Mouse (Mus musculus) small intestine, adult 2 months (tissue): ENCODE measurements around the gene Atp5mpl. TPM values are rescaled to one million over a fixed set of nuclear protein-coding genes. Genes with fewer than 3 reads are reported as not detected.

Experiments used
- H3K27ac ChIP-seq: fragments of 200-500 bp; 2 replicates; pipeline ENCODE4 v1.5.1; 2012; ENCODE audit warnings: low read depth, low read length, control low read depth, inconsistent platforms; ENCODE audit not compliant: insufficient read depth
- H3K27me3 ChIP-seq: fragments of 200-500 bp; 2 replicates; pipeline ENCODE4 v1.6.1; 2012; ENCODE audit warnings: mild to moderate bottlenecking, moderate library complexity, low read length, inconsistent platforms; ENCODE audit not compliant: control insufficient read depth, insufficient read depth
- H3K36me3 ChIP-seq: fragments of 200-500 bp; 2 replicates; pipeline ENCODE4 v1.6.1; 2012; ENCODE audit warnings: mild to moderate bottlenecking, low read length, control low read depth, inconsistent platforms; ENCODE audit not compliant: control insufficient read depth, insufficient read depth
- H3K4me1 ChIP-seq: fragments of 200-500 bp; 2 replicates; pipeline ENCODE4 v1.6.1; 2012; ENCODE audit warnings: low read length, inconsistent platforms, mixed read lengths; ENCODE audit not compliant: control insufficient read depth, insufficient read depth, insufficient read length
- H3K4me3 ChIP-seq: fragments of 200-500 bp; 2 replicates; pipeline ENCODE4 v1.5.1; 2012; ENCODE audit warnings: low read depth, mild to moderate bottlenecking, control low read depth, inconsistent platforms, low read length, moderate library complexity
- CTCF ChIP-seq: fragments of 200-500 bp; IDR thresholded peaks from 2 replicates; pipeline ENCODE4 v1.5.1; 2012; ENCODE audit warnings: low read depth, mild to moderate bottlenecking, control low read depth, inconsistent platforms, low read length, moderate library complexity, mixed read lengths; ENCODE audit not compliant: insufficient replicate concordance, insufficient read length; ENCODE audit errors: extremely low read depth
- POLR2A ChIP-seq: fragments of 200-500 bp; IDR thresholded peaks from 2 replicates; pipeline ENCODE4 v1.6.1; 2012; ENCODE audit warnings: low read depth, mild to moderate bottlenecking, control low read depth, inconsistent platforms, low read length, moderate library complexity
- WGBS: fragments of 180-500 bp; shearing (Covaris S2); methylation state at CpG from one replicate; pipeline ENCODE4 v1.1.7; 2018; 5-methylcytosine and 5-hydroxymethylcytosine counted together
- polyA plus RNA-seq: library from polyadenylated mRNA; depleted of rRNA; stranded (reverse); fragments of >200 nt; gene quantifications from 2 replicates; pipeline ENCODE4 v1.2.3, GENCODE M21; 2012

Atp5mpl gene
- polyA plus RNA-seq, 1 experiment, result 17.1 TPM

DNA sequence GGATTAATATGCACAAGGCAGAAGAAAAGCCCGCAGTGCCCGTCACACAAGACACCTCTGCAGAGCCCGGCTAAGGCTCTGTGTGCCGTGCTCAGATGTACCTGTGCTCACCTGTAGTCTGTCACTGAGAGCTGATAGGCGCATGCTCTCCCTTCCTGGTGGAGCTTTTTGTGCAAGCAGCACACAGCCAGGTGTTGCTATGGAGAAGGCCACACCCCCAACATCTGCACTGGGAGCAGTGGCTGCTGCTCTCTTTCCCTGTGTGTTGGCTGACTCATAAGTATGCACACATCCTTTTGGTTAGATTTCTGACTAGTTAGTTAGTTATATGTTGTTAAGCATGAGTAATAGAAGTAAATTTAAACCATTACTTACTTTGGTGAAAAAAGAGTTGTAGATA, 25.8 kb upstream of the Atp5mpl start:
- Histone ChIP-seq H3K36me3 (no peaks in the 10 kb centered on the region), H3K27me3 (no peaks in the 10 kb centered on the region), H3K4me1 (no peaks in the 10 kb centered on the region), H3K4me3 (no peak overlapping the region), H3K27ac (no peak overlapping the region)
- no peak for TF ChIP-seq CTCF
- TF ChIP-seq POLR2A, result no peak
- WGBS, result 66% methylated on average over 5 of the region's 5 CpGs

DNA sequence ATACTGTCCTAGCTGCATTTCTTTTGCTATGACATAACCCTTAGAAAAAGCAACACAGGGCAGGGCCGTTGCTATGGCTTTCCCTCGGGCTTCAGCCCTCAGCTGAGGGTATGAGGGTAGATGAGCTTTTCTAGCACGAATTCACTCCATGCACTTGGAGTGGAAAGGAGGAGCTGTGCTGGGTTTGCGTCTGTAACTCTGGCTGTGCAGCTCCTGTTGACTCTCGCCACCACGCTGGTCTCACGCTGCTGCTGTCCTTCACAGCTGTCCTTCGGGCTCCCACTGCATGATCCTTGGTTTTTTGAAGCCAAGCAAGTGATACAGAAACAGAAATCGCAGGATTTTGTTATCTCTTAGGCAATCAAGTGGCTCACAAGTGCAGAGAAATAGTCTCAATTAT, 20.0 kb upstream of the Atp5mpl start:
- TF ChIP-seq CTCF (no peak), POLR2A (no peak)
- H3K27ac ChIP-seq, result no peak overlapping the region

DNA sequence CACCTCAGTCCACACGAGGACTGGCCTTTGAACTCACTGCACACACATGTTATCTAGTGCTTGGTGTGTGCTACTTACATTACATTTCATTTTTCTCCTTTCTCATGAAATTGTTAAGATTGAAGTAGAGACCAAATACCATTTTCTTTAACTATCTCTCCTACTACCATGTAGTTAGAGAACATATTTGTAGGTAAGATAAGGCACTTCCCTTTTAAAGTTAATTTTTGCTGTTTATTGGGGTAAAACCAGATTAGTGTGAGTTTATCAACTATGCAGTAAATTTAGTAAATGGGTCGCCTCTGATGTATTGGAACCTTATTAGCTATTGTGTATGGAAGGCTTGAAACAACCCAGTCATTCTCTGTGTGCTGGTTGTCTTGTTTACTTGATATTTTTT, 16.4 kb upstream of the Atp5mpl start:
- H3K36me3 ChIP-seq, result no peaks in the 10 kb centered on the region
- 26% methylated on average over 2 of the region's 2 CpGs for whole genome bisulfite sequencing
- no peak overlapping the region for H3K27ac ChIP-seq
- no peaks in the 10 kb centered on the region for H3K4me1 ChIP-seq
- no peaks in the 10 kb centered on the region for H3K27me3 ChIP-seq
- no peak overlapping the region for H3K4me3 ChIP-seq
- TF ChIP-seq CTCF, result no peak
- TF ChIP-seq POLR2A, result no peak

More for the DNA sequence above, 20.0 kb upstream of the Atp5mpl start:
- Histone ChIP-seq H3K4me1 (no peaks in the 10 kb centered on the region), H3K36me3 (no peaks in the 10 kb centered on the region), H3K27me3 (no peaks in the 10 kb centered on the region), H3K4me3 (no peak overlapping the region)
- WGBS, result 42% methylated on average over 9 of the region's 9 CpGs

DNA sequence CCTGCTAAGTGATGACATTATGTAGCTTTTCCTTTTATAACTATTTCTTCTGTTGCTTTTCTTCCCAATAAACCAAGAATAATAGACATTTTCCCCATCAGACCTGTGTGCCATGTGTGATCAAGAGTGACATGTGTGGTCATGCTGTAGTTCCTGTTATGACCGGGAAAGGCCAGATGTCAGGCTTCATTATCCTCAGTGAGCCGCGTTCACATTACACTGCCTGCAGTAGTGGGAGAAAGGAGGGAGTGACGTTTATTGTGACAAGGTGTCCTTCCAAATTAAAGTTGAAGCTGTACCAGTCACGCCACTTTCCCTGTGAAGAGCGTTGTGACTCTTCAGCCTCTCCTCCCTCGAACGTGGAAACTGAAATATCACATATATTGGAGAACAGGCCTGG, 15.1 kb upstream of the Atp5mpl start:
- H3K4me1 ChIP-seq, result no peaks in the 10 kb centered on the region
- H3K4me3 ChIP-seq, result no peak overlapping the region
- TF ChIP-seq POLR2A (no peak), CTCF (no peak)
- H3K27ac ChIP-seq, result no peak overlapping the region
- H3K27me3 ChIP-seq, result no peaks in the 10 kb centered on the region
- no peaks in the 10 kb centered on the region for H3K36me3 ChIP-seq
- 78% methylated on average over 8 of the region's 8 CpGs for WGBS

DNA sequence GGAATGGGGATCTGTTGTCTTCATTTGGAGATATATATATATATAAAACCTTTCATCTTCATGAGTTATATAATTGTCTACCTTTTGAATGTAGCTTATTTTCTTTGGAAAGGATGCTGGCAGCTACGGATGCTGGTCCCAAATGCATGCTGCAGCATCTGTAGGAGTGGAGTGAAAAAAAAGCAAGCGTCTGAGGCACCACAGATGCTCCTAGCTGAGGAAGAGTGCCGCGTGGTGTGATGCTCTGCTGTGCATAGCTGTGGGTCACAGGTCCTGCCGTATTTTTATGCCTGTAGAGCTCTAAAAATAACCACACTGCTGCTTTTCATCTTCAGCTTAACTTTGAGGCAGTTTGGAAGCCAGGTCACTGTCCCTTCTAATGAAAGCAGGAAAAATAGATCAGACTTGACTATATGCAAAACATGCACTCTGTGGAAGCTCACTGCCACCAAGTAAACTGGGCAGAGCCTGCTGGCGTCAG, 14.2 kb upstream of the Atp5mpl start, which contains the start of gene Rd3l:
TSS of gene Rd3l (minus strand) at position 431 of the 481 bp plus-strand sequence.
- no peak within 1 kb of the TSS for H3K27ac ChIP-seq
- H3K36me3 ChIP-seq, result no peaks in the 10 kb centered on the region
- no peak within 1 kb of the TSS for H3K4me3 ChIP-seq
- TF ChIP-seq POLR2A, result no peak
- TF ChIP-seq CTCF, result no peak
- no peaks in the 10 kb centered on the region for H3K27me3 ChIP-seq
- 68% methylated on average over 6 of the region's 6 CpGs for WGBS
- no peaks in the 10 kb centered on the region for H3K4me1 ChIP-seq

DNA sequence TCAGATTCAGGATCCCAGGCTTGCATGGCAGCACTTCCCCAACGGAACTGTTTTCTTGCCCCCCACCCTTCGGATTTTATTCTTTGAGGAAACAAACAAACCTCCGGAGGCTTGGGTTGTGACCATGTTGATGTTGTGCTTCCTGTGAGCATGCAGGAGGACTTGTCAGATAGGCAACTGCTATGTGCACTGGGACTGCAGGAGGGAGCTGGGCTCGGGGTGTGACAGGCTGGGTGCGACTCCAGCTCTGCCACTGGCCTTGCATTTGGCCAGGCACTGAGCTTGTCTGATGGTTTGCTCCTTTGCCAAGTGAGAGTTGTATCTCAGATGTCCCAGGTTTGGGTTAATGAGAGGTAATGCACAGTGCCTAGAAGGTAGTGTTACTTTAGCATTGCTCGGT, 11.5 kb upstream of the Atp5mpl start:
- Histone ChIP-seq H3K4me3 (no peak overlapping the region), H3K4me1 (no peaks in the 10 kb centered on the region), H3K27me3 (no peaks in the 10 kb centered on the region), H3K27ac (no peak overlapping the region), H3K36me3 (no peaks in the 10 kb centered on the region)
- WGBS, result 60% methylated on average over 6 of the region's 6 CpGs
- TF ChIP-seq POLR2A, result no peak
- TF ChIP-seq CTCF, result no peak

DNA sequence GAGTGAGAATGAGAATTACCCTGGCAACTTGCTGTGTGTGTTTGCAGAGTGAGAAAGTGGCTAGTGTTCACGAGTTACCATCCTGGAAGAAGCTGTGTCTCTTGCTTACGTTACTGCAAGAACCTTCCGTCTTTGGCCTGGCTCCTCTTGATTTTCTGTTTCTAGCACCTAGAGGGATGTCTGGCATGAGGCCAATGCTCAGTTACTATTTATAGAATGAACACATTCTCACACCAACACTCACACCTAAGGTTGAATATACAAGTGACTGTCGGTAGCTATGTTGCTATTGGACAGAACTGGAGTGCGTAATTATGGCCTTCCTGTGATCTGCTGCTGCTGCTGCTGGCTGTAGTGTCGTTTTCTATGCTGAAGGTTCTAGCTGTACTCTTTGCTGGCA, 10.4 kb upstream of the Atp5mpl start:
- no peaks in the 10 kb centered on the region for H3K27me3 ChIP-seq
- no peak overlapping the region for H3K27ac ChIP-seq
- H3K36me3 ChIP-seq, result no peaks in the 10 kb centered on the region
- WGBS, result 50% methylated on average over 6 of the region's 6 CpGs
- H3K4me3 ChIP-seq, result no peak overlapping the region
- TF ChIP-seq CTCF (no peak), POLR2A (no peak)
- H3K4me1 ChIP-seq, result no peaks in the 10 kb centered on the region

DNA sequence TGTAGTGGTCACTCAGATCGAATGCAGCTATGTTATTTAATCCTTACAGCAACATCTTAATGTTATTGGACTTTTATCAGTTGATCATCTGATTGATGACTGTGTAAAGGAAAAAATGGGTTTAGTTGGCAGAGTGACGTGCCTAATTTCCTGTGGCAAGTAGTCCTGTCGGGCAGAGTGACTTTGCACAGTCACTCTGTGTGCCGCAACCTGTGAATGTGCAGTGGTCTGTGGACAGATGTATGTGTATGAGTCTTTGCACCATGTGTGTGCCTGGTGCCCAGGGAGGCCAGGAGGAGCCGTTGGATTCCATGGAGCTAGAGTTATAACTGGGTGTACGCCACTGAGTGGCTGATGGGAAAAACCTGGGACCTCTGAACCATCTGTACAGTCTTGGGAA, 7.8 kb upstream of the Atp5mpl start:
- H3K4me3 ChIP-seq, result no peak overlapping the region
- no peaks in the 10 kb centered on the region for H3K36me3 ChIP-seq
- no peaks in the 10 kb centered on the region for H3K4me1 ChIP-seq
- H3K27ac ChIP-seq, result no peak overlapping the region
- no peaks in the 10 kb centered on the region for H3K27me3 ChIP-seq
- 60% methylated on average over 6 of the region's 6 CpGs for WGBS
- TF ChIP-seq CTCF, result no peak
- no peak for TF ChIP-seq POLR2A
